Mouse (Mus musculus) kidney, postnatal 10 days (tissue): ENCODE results near the gene Ptpn4.

ENCODE experiments used
- DNase-seq: peaks from one replicate; pipeline ENCODE4 v3.0.0; 2021; ENCODE audit warnings: mixed read lengths

Ptpn4 gene

DNA sequence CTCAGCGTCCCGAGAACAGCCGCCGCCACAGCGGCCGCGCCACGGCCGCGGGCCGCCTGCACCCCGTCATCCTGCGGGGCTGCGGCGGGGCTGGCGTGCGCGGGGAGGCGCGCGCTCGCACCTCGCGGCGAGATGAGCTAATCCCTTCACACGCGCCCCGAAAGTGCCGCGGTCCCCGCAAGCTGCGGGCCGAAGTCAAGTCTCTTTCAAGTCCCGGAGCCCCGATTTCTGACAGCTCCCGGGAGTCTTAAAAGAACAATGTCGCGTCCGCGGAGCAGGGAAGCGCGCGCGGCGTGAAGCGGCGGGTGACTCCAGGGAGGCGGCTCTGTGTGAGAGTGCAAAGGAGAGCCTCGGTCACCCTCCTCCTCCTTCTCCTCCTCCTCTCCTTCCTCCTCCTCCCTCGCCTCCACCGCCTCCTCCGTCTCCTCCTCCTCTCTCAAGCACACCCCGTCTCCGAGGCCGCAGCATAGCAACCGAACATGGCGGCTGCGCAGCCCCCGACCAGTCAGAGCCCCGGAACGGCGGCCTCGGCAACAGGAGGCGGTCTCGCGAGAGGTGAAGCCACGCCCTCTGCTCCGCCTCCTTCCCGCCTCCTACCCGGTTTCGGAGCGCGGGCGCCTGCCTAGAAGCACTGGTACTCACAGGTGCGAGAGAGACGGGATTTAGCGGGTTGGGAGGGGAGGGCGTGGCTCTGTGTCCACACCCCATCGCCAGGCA lies at the start of gene Ptpn4:
Ptpn4 (minus strand) TSS at position 579 of the 717 bp plus-strand sequence.
- DNase-seq, result peak; percentile 99

- no peak for DNase-seq
These were observed 48.9 kb upstream of the Ptpn4 start for GRCm38 (mm10) chr1:119886320-119886719.

- DNase-seq, result no peak
These were observed 46.9 kb upstream of the Ptpn4 start for GRCm38 (mm10) chr1:119884272-119884671.

GRCm38 (mm10) chr1:119878909-119879308 lies 41.5 kb upstream of the Ptpn4 start:
- DNase-seq, result peak; percentile 30

DNA sequence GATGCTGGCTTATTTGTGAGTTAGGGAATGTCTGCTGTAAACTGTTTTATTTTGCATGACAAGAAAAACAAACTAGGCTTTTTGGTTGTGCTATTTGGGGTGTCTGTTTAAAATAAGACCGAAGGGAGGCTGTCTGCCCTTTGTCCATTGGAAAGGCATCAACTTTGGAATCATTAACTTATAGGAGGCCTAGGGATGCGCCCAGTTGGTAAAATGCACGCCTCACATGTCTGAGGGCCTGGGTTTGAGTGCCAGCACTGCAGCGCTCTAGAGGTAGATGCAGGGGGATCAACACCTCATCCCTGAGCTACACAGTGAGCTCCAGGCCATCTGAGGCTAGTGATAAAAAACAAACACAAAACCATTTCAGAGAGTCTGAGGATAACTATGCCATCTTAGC lies 40.1 kb upstream of the Ptpn4 start:
- no peak for DNase-seq

GRCm38 (mm10) chr1:119868395-119869161 lies 31.2 kb upstream of the Ptpn4 start:
- DNase-seq, result no peak

DNA sequence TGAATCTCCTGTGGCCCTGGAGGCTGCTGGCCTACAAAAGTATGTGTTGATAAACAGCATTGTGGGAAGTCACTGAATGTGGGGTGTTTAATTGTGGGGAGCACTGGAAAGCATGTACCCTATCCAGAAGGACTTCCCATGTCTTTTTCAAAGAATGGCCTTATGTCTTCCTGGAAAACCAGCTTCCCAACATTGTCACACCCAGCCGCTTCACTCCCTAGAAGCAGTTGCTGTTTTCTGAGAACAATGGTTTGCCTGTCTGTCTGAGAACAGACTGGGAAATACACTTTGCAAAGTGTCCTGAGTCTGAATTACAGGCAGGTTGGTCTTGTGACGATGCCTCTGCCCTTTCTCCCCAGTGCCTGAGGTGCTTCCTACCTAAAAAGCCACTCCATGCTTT lies 29.9 kb upstream of the Ptpn4 start:
- DNase-seq, result no peak

DNA sequence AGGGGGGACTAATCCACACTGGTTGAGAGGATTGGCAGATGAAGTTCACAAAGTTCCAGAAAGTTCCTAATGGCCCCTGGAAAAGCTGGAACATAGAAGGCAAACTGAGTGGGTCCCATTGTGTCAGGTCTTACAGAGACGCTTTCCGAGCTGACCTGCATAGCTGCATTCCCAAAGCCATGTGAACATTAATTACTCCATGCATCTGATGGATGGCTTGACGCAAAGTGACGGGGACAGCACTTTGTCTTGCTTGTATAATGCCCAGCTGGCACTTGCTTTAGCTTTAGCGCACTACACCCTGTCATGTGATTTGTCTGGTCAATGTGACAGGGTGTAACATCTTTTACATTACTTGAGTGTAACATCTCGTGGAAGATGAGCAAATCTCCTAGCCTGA lies 27.9 kb upstream of the Ptpn4 start:
- DNase-seq, result no peak

DNA sequence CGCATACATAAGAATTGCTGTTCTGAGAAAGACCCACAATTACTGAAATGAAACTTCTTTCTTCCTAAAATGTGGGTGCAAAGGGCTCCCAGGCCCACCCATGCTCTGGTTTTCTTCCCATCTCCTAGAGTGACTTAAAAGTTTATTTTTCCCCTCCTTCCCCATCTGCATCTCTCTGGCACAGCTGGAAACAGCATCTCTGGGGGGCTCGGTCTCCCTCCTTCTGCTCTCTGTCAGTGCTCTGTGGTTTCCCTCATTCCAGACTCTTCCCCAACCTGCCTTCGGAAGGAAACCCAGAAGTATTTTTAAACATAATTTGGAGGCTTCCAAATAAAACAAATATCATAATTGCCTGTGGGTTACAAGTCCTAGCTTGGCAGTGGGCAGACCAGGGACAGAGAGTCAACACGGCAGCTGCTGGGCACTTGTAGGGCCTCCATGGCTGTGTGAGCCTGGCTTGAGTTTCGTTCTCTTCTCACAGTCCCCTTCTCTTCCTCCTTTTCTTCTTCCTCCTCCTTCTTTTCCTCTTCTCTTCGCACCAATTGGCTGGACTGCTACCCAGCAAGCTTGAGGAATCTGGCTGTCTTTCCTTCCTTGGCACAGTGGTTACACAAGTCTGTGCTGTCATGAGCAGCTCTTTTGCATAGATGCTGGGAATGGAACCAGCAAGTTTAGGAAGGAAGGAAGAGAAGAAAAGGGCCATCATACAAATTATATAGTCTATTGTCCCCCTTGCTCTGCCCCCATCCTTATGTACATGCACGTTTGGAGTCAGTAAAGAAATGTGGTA lies 26.3 kb upstream of the Ptpn4 start:
- no peak for DNase-seq

GRCm38 (mm10) chr1:119859566-119859965 lies 22.2 kb upstream of the Ptpn4 start:
- no peak for DNase-seq

DNA sequence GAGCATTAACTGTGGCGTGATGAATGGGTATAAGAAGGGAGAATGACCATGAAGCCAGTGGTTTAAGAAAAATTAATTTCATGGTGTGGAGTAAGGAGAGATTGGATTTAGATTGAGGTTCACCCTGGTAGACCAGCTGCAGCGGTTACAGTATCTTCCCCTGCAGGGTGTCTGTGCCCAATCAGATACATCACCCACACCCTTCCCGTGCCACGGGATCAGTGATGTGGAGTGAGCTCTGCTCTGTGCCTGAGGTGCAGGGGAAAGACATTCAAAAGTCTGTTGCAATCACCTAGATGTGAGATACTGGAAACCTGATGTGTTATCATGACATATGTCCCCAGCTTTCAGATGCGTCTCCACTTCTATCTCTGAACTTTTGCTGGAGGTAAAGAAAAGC lies 15.6 kb upstream of the Ptpn4 start:
- DNase-seq, result no peak

DNA sequence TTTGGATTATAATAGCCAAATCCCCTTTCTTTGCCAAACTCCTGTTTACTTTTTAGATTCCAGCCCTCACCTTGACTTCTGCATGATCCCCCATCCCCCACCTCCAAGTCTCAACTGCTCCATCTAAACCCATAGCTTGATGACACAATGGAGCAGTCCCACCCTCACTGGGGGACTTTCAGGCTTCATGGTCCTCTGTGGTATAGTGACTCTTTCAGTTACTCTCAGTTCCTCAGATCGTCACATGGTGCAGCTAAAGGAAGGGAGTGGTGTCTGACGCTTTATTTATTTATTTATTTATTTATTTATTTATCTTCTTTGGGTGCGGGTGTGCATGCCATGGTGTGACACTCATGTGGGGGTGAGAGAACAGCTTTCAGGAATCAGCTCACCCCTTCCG lies 14.9 kb upstream of the Ptpn4 start:
- no peak for DNase-seq

GRCm38 (mm10) chr1:119849146-119849935 lies 11.9 kb upstream of the Ptpn4 start:
- DNase-seq, result no peak

- no peak for DNase-seq
These were observed 7.9 kb upstream of the Ptpn4 start for GRCm38 (mm10) chr1:119845321-119845720.

DNA sequence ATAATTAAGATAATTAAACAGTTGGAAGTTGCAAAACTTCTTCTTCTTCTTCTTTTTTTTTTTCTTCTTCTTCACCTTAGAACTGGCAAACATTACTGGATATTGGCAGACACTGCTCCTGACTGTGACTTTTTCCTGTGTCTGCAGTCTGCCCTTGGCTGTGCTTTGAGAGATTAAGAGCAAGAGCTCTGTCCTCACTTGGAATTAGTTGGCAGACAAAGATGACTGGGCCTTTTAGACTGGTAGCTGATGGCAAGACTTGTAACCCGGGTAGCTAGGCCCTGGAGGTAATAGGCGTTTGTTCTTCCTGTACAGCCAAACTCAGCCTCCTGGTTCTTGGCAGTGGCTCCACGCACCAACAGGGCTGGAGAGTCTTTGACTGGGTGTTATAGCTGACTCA lies 5.7 kb upstream of the Ptpn4 start:
- DNase-seq, result no peak

DNA sequence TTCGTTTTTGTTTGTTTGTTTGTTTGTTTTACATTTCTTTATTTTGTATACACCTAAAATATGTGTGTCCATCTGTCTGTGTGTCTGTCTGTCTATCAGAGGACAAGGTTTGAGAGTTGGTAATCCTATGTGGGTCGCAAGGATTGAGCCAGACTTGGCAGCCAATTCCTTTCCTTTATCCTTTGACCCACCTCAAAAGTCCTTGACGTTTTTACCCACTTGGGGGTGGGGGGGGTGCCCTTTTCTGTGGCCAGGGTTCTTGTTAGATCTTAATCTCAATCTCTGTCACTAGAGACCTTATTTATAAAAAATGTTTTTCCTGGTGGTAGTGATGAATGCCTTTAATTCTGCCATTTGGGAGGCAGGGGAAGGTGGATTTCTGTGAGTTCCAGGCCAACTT lies 828 bp upstream of the Ptpn4 start:
- DNase-seq, result no peak

GRCm38 (mm10) chr1:119836479-119837015 lies 866 bp downstream of the Ptpn4 start:
- DNase-seq, result peak; percentile 54

DNA sequence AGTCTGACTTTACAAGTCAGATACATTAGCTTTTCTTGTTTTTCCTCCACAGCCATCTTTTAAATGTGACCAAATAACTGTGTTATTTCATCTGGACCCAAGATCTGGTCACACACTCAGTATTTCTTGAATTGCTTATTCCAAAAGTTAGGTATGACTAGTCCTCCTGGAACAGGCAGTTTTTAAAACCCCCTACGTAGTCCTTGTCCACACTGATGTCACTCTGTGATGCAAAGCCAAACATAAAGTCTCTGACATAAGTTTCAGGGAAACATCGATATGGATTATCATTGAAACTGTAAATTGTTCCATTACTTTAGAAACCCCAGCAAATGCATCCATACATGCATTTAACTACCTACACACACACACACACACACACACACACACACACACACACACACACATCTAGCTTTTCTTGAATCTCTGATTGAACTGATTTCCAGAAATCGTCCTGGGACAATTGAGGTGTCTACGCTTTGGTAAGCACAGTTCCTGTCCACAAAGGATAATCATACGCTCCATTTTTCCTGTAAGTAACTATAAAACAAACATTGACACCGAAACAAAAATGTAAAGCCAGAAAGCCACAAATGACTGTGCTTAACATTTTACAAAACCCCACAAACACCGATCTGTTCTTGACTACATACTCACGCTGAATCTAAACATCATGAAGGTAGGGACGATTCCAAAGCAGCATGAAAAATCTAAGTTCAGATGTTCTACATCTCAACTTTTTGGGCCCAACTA lies 1.5 kb downstream of the Ptpn4 start:
- no peak for DNase-seq

DNA sequence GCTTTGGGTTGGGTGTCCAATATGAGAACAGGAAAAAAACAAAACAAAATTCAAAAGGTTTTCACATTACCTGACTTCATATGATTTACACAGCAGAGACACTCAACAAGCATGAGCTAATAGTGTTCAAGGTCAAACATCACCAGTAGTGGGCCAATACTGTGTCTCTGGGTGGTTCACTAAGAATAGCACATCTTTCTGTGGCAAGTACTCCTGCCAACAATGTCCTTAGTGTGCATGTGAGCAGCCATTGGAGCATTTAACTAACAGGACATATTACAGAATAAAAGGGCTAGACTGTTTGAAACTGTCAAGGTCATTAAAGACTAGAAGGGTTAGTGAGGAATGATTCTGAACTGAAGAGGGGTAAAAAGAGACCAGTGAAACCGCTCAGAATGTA lies 9.3 kb downstream of the Ptpn4 start:
- DNase-seq, result no peak

DNA sequence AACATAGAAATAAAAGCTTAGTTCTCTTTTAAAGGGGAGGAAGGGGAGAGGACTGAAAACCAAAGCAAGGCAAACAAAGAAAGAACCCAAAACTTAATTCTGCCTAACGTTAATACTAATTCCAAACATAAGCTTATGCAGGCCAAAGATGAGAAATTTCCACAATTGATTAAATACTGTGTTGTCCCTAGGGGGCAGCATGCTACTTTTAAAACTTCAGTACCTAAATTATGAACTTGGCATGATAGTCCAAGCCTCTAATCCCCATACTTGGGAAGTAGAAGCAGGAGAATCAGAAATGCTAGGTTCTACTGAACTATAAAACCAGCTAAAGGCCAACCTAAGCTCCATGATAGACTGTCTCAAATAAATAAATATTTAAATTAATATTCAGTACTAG lies 18.7 kb downstream of the Ptpn4 start:
- peak; percentile 33 for DNase-seq

GRCm38 (mm10) chr1:119807707-119808106 lies 29.7 kb downstream of the Ptpn4 start:
- no peak for DNase-seq

DNA sequence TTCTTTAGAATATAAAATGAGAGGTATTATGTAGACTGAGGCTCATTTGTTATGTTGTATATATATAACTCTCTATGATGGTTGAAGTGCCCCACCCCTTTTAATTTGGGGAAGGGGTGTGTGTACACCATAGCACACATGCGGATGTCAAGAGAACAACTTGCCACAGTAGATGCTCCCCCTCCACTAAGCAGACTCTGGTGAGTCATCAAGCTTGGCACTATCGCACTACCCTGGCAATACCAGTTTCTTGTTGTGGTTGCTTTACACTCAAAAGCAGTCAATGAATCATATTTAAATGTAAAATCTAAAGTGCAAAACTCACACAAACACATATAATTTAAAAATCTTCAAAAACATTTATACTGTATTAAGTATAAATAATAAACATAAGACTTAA lies 31.4 kb downstream of the Ptpn4 start:
- DNase-seq, result no peak
